Mouse (Mus musculus) lung, postnatal 25 days (tissue): ENCODE measurements around the gene Lamb3.

ENCODE experiments used
- DNase-seq: peaks from one replicate; pipeline ENCODE4 v3.0.0; 2022; ENCODE audit warnings: low spot score

Gene Lamb3

GRCm38 (mm10) chr1:193389505-193389904 is 182.0 kb downstream of the Lamb3 start:
- no peak for DNase-seq

GRCm38 (mm10) chr1:193390004-193390403 is 182.5 kb downstream of the Lamb3 start:
- no peak for DNase-seq

- no peak for DNase-seq
These were observed 184.8 kb downstream of the Lamb3 start for GRCm38 (mm10) chr1:193392266-193392665.
